Mouse (Mus musculus): ENCODE data around the gene Tomt. TPM values are rescaled to one million over a fixed set of nuclear protein-coding genes. Genes with fewer than 3 reads are reported as not detected.

Gene Tomt
- total and polyA plus RNA-seq, 2 experiments from 2014 or later: 0.12 TPM; not detected in 1

DNA sequence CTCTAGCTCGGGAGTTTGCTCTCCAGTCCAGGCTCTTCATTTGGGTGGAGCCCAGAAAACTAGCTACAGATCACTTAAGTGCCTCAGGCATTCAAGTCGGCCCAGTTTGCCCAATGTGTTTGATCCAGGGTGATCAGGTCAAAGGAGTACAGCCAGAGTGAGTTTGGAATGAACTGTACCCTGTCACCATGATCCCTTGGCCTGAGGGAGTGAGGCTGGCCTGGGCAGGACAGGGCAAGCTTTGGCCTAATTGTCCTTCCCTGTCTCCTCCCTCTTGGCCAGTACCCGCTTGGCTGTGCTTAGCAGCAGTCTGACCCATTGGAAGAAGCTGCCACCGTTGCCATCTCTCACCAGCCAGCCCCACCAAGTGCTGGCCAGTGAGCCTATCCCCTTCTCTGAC is 4.0 kb upstream of the Tomt start:
- Histone ChIP-seq H3K9ac (replicated peaks; ENCODE audit: low read depth, low read length) (no peak overlapping the region), H3K4me3 (ENCODE audit: low read depth, low read length) (no peak overlapping the region), H3K36me3 (replicated peaks; ENCODE audit: control insufficient read depth, insufficient read depth, low read length) (peaks cover 45% of the 10 kb centered on the region), H3K9me3 (replicated peaks; ENCODE audit: control insufficient read depth, low read length) (no peaks in the 10 kb centered on the region), H3K4me1 (ENCODE audit: control insufficient read depth, insufficient read depth) (peaks cover 4% of the 10 kb centered on the region; the same call in 1 of the 2 replicates), H3K27ac (ENCODE audit: low read depth) (no peak overlapping the region), H3K27me3 (ENCODE audit: control insufficient read depth, insufficient read depth, low read length) (no peaks in the 10 kb centered on the region), H3K4me2 (ENCODE audit: low read depth, low read length) (no peak overlapping the region)
- ATAC-seq (ENCODE audit: insufficient read depth, low read depth): no peak
- DNase-seq (ENCODE audit: low spot score): no peak
- TF ChIP-seq CTCF (IDR thresholded peaks at IDR 0.05; ENCODE audit: low read depth) (no peak), EP300 (IDR thresholded peaks at IDR 0.05; ENCODE audit: low read depth) (no peak)
- 89% methylated on average over 4 of the region's 4 CpGs for whole genome bisulfite sequencing

DNA sequence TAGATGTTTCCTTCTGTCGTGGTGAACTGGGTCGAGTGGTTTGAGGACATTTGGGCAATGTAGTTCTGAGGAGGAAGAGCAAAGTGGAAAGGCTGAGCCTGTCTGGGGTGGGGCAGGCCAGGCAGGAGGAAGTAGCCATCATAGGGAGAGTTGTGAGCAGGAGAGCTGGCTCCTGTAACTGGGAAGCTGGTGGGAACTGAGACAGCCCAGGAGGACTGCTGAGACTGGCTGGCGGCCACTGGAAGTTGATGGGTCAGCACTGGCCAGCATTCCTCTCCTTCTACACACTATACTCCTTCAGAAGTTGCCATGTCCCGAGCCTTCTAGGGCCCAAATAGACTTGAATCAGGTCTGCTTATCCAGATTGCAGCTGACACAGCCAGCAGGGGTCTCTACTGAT is 2.2 kb upstream of the Tomt start:
- no peak overlapping the region for H3K4me2 ChIP-seq (ENCODE audit: low read depth, low read length)
- DNase-seq (ENCODE audit: low spot score): no peak
- 0 out of 2 replicates have a peak overlapping the region, but pooled peaks have one; percentile 9 for H3K27ac ChIP-seq (ENCODE audit: low read depth)
- TF ChIP-seq EP300 (IDR thresholded peaks at IDR 0.05; ENCODE audit: low read depth) (no peak), CTCF (IDR thresholded peaks at IDR 0.05; ENCODE audit: low read depth) (no peak)
- H3K4me1 ChIP-seq (ENCODE audit: control insufficient read depth, insufficient read depth): peaks cover 4% of the 10 kb centered on the region; the same call in 1 of the 2 replicates
- H3K9ac ChIP-seq (replicated peaks; ENCODE audit: low read depth, low read length): peak overlapping the region; percentile 5; the same call in 1 of the 2 replicates
- peaks cover 39% of the 10 kb centered on the region for H3K36me3 ChIP-seq (replicated peaks; ENCODE audit: control insufficient read depth, insufficient read depth, low read length)
- ATAC-seq (ENCODE audit: insufficient read depth, low read depth): no peak
- H3K4me3 ChIP-seq (ENCODE audit: low read depth, low read length): no peak overlapping the region
- no peaks in the 10 kb centered on the region for H3K9me3 ChIP-seq (replicated peaks; ENCODE audit: control insufficient read depth, low read length)
- WGBS: 53% methylated on average over 4 of the region's 4 CpGs
- no peaks in the 10 kb centered on the region for H3K27me3 ChIP-seq (ENCODE audit: control insufficient read depth, insufficient read depth, low read length)

DNA sequence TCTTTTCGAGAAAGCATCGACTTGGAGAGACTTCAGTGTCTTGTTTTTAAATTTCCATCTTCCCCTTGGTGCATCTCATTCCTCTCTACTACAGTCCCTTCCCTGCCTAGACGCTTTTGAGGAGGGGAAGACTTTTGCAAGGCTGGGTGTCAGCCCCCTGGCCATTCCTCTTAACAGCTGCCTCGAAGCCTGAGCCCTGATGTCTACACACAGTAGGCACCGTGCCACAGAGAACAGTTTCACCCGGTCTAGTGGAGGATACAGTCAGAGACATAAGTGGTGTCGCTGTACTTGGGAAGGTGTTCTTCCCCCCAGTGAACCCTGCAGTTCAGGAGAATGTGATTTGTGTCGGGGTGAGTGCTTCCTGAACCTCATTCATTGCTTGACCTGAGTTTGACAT is 537 bp upstream of the Tomt start:
- peaks cover 22% of the 10 kb centered on the region for H3K36me3 ChIP-seq (replicated peaks; ENCODE audit: control insufficient read depth, insufficient read depth, low read length)
- H3K4me1 ChIP-seq (ENCODE audit: control insufficient read depth, insufficient read depth): peaks cover 4% of the 10 kb centered on the region; the same call in 1 of the 2 replicates
- no peak for ATAC-seq (ENCODE audit: insufficient read depth, low read depth)
- DNase-seq (ENCODE audit: low spot score): no peak
- H3K4me3 ChIP-seq (ENCODE audit: low read depth, low read length): peak overlapping the region; percentile 78
- no peaks in the 10 kb centered on the region for H3K27me3 ChIP-seq (ENCODE audit: control insufficient read depth, insufficient read depth, low read length)
- TF ChIP-seq CTCF (IDR thresholded peaks at IDR 0.05; ENCODE audit: low read depth) (no peak), EP300 (IDR thresholded peaks at IDR 0.05; ENCODE audit: low read depth) (no peak)
- 42% methylated on average over 8 of the region's 8 CpGs for WGBS
- H3K9me3 ChIP-seq (replicated peaks; ENCODE audit: control insufficient read depth, low read length): no peaks in the 10 kb centered on the region
- peak overlapping the region; percentile 73 for H3K9ac ChIP-seq (replicated peaks; ENCODE audit: low read depth, low read length)
- peak overlapping the region; percentile 63 for H3K4me2 ChIP-seq (ENCODE audit: low read depth, low read length)
- 0 out of 2 replicates have a peak overlapping the region, but pooled peaks have one; percentile 95 for H3K27ac ChIP-seq (ENCODE audit: low read depth)

DNA sequence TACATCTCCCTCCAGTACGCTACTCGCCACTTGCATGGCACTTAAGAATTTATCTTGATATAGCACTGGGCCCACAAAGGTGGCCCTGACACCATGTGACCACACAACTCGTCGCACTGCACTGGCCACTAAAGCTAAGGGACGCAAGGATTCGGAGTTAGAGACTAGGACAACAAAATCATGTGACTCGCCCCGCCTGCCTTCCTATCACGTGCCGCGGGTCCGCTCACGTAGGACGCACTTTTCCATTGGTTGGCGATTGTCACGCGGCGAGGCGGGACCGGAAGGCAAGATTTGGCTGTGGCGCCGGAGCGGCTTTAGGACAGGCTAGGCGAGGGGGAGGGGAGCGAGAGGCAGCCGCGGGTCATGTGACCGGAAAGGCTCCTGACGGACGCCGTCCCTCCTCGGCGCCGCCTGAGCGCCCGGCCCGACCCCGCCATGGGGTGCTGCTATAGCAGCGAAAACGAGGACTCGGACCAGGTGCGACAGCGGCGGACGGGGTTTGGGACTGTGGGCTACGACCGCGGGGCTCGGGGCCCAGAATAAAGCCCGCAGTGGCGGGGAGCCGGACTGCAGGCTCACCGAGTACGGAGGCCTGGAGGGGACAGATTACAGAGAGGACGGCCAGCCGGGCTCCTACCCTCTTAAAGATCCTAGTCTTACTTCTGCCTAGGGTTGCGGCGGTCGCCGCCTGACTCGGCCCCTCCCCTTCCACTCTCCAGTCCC is 435 bp downstream of the Tomt start, which contains the start of gene Lamtor1:
Gene Lamtor1, plus strand, starts transcription at position 344 of the 726 bp plus-strand sequence.
- WGBS: under 1% methylated on average over 61 of the region's 61 CpGs
- ATAC-seq (ENCODE audit: insufficient read depth, low read depth): peak; percentile 97
- H3K9me3 ChIP-seq (replicated peaks; ENCODE audit: control insufficient read depth, low read length): no peaks in the 10 kb centered on the region
- peak within 1 kb of the TSS; percentile 63 for H3K4me2 ChIP-seq (ENCODE audit: low read depth, low read length)
- H3K27ac ChIP-seq (ENCODE audit: low read depth): peak within 1 kb of the TSS; percentile 95
- peaks cover 4% of the 10 kb centered on the region; the same call in 1 of the 2 replicates for H3K4me1 ChIP-seq (ENCODE audit: control insufficient read depth, insufficient read depth)
- peaks cover 12% of the 10 kb centered on the region for H3K36me3 ChIP-seq (replicated peaks; ENCODE audit: control insufficient read depth, insufficient read depth, low read length)
- peak; percentile 100 for DNase-seq (ENCODE audit: low spot score)
- TF ChIP-seq EP300 (IDR thresholded peaks at IDR 0.05; ENCODE audit: low read depth) (peak; percentile 93; the same call in 1 of the 2 replicates), CTCF (IDR thresholded peaks at IDR 0.05; ENCODE audit: low read depth) (no peak)
- H3K9ac ChIP-seq (replicated peaks; ENCODE audit: low read depth, low read length): peak within 1 kb of the TSS; percentile 73
- peak within 1 kb of the TSS; percentile 78 for H3K4me3 ChIP-seq (ENCODE audit: low read depth, low read length)
- H3K27me3 ChIP-seq (ENCODE audit: control insufficient read depth, insufficient read depth, low read length): no peaks in the 10 kb centered on the region

DNA sequence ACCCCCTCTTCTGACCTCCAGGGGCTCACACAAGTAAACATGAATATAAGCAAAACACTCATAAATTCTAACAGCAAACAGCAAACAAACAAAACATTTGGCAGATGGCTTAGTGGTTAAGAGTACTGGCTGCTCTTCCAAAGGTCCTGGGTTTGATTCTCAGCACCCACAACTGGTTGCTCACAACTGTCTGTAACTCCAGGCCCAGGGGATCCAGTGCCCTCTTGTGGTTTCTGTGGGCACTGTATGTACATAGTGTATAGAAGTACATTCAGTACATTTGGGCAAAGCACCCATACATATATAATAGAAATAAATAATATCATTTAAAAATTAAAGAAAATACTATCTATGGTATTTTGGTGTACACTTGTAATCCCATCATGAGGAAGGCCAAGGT is 3.3 kb downstream of the Tomt start:
- H3K4me3 ChIP-seq (ENCODE audit: low read depth, low read length): no peak overlapping the region
- TF ChIP-seq CTCF (IDR thresholded peaks at IDR 0.05; ENCODE audit: low read depth): no peak
- DNase-seq (ENCODE audit: low spot score) (no peak), ATAC-seq (ENCODE audit: insufficient read depth, low read depth) (no peak)
- no peaks in the 10 kb centered on the region for H3K9me3 ChIP-seq (replicated peaks; ENCODE audit: control insufficient read depth, low read length)
- H3K27me3 ChIP-seq (ENCODE audit: control insufficient read depth, insufficient read depth, low read length): no peaks in the 10 kb centered on the region
- H3K4me1 ChIP-seq (ENCODE audit: control insufficient read depth, insufficient read depth): peaks cover 4% of the 10 kb centered on the region; the same call in 1 of the 2 replicates
- no peak overlapping the region for H3K4me2 ChIP-seq (ENCODE audit: low read depth, low read length)
- peaks cover 3% of the 10 kb centered on the region; the same call in 1 of the 2 replicates for H3K36me3 ChIP-seq (replicated peaks; ENCODE audit: control insufficient read depth, insufficient read depth, low read length)
- H3K9ac ChIP-seq (replicated peaks; ENCODE audit: low read depth, low read length): no peak overlapping the region
- H3K27ac ChIP-seq (ENCODE audit: low read depth): no peak overlapping the region

Measured in heart, postnatal 0 days (tissue).